Mouse (Mus musculus): ENCODE results near the gene Pde4d.

GRCm38 (mm10) chr13:108952911-108953310 lies 503.2 kb downstream of the Pde4d start:
- no peak for TF ChIP-seq GATA1 (IDR thresholded peaks at IDR 0.05; ENCODE audit: low read depth, low read length)
- TF ChIP-seq POLR2AphosphoS5 (IDR thresholded peaks at IDR 0.05; ENCODE audit: borderline replicate concordance, low read depth, low read length), result no peak
- no peak for TF ChIP-seq CTCF (IDR thresholded peaks at IDR 0.05 in 2 of 3, conservative IDR thresholded peaks at IDR 0.05 in 1 of 3; ENCODE audit: control insufficient read depth in 1 of 3, insufficient read depth in 1 of 3, low read depth in 2 of 3, low read length in 3 of 3, poor library complexity in 1 of 3, severe bottlenecking in 1 of 3)

Data from MEL (cell line).